Mouse (Mus musculus) brown adipose tissue, adult 24 weeks (tissue): ENCODE results near the gene Kantr. TPM values are rescaled to one million over a fixed set of nuclear protein-coding genes. Genes with fewer than 3 reads are reported as not detected.
"Not testable (repeated sequence)": the region's sequence is repeated elsewhere in the genome, so short reads cannot be mapped to it uniquely, and the experiment has no call there.

Experiments
- H3K27ac ChIP-seq: fragments of 200-500 bp; replicated peaks from 2 replicates; pipeline ENCODE4 v1.5.1; 2012; ENCODE audit warnings: low read depth, mild to moderate bottlenecking, low read length
- H3K4me1 ChIP-seq: fragments of 200-500 bp; 2 replicates; pipeline ENCODE4 v1.6.1; 2012; ENCODE audit warnings: low read length, mixed read lengths; ENCODE audit not compliant: control insufficient read depth, insufficient read depth, insufficient read length
- H3K4me3 ChIP-seq: fragments of 200-500 bp; 2 replicates; pipeline ENCODE4 v1.5.1; 2012; ENCODE audit warnings: low read depth, mild to moderate bottlenecking, low read length, moderate library complexity; ENCODE audit not compliant: insufficient read depth
- polyA plus RNA-seq: library from polyadenylated mRNA; stranded (reverse); fragments of >200 nt; gene quantifications from 2 replicates; pipeline ENCODE4 v1.2.4, GENCODE M21; 2012; ENCODE audit not compliant: missing spikeins, insufficient read depth, insufficient read length

The Kantr gene
- polyA plus RNA-seq, 1 experiment: 2.9 TPM

DNA sequence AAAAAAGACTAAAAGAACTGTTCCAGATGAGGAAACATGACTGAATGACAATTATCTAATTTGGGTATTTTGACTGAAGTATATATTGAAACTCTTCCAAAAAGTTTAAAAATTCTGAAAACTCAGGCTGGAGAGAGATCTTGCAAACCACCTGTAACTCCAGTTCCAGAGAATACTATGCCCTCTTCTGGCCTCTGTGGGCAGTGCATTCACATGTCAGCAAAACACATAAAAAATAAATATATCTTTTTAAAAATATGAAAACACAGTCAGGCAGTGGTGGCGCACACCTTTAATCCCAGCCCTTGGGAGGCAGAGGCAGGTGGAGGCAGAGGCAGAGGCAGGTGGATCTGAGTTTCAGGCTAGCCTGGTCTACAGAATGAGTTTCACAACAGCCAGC is 3.7 kb downstream of the Kantr start:
- no peaks in the 10 kb centered on the region for H3K4me1 ChIP-seq
- no peak overlapping the region for H3K27ac ChIP-seq
- H3K4me3 ChIP-seq: no peak overlapping the region

DNA sequence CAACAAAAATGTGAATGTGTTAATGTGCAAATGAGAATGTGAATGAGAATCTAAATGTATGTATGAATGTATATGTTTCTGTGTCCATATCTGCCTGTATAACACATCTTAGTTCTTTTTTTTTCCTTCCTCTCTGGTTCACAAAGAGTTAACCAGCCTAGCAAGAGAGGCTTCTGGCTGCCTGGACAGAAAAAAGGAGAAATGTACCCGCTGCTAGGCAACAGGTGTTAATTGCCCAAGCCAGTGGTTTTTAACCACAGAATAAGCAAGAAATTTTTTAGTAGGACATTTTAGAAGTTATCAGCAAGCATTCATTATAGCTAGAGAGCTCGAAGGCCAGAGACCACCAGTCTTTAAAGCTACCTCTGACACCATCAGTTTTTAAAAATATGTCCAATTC is 4.5 kb downstream of the Kantr start:
- Histone ChIP-seq H3K4me3 (no peak overlapping the region), H3K4me1 (no peaks in the 10 kb centered on the region), H3K27ac (no peak overlapping the region)

DNA sequence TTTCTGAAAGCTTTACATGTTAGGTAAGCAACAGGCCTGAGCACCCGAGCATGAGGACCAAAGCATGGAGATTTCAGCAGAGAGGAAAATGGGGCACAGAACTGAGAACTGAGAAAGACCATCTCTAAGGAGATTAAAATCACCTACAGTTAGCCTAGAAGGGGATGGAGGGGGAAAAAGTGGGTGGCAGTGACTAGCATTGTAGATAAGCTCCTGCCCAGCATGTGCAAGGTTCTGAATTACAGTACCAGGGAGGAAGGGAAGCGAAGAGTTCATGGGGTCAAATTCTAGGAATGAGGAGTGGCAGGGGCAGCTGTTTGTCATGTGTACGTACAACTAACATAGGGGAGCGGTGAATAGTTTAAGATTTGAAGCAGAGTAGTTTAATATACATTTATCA is 6.8 kb downstream of the Kantr start:
- H3K4me3 ChIP-seq: no peak overlapping the region
- no peak overlapping the region for H3K27ac ChIP-seq
- no peaks in the 10 kb centered on the region for H3K4me1 ChIP-seq

DNA sequence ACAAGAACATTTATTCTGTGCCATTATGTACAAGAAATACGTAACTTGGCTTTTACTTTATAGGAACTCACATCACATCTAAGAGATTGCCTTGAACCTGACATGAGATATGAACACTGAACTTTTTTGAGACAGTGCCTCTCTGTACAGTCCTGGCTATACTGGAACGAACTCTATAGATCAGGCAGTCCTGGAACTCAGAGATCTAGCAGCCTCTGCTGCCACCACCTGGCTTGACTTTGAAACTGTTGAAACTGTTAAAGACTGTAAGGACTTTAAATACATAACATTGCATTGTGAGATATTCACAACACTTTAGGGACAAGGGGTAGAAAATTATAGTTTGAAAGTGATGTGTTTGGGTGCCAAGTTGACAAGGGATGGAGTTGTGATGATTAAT is 19.4 kb downstream of the Kantr start:
- Histone ChIP-seq H3K27ac (no peak overlapping the region), H3K4me1 (no peaks in the 10 kb centered on the region), H3K4me3 (no peak overlapping the region)

DNA sequence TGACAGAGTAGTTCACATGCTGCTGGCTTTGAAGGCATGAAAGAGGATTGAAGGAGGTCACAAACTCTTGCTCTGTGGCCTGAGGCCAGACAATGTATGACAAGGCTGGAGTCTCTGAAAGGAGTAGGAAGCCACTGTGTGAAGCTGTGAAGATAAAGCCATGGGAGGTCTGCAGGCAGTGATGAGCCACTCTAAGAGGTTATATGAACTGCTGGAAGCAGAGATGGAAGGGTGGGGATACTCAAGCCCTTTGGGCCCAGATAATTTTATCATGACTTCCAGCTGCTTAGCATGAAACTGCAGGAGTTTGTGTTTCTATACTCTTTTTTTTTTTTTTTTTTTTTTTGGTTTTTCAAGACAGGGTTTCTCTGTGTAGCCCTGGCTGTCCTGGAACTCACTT is 19.9 kb downstream of the Kantr start:
- H3K27ac ChIP-seq: no peak overlapping the region
- no peak overlapping the region for H3K4me3 ChIP-seq
- no peaks in the 10 kb centered on the region for H3K4me1 ChIP-seq

GRCm38 (mm10) chrX:152306224-152306623 is 21.1 kb downstream of the Kantr start:
- no peak overlapping the region for H3K4me3 ChIP-seq

GRCm38 (mm10) chrX:152287026-152287425 is 40.3 kb downstream of the Kantr start:
- not testable (repeated sequence) for H3K4me3 ChIP-seq, H3K4me1 ChIP-seq, H3K27ac ChIP-seq

More at GRCm38 (mm10) chrX:152306224-152306623, 21.1 kb downstream of the Kantr start:
- Histone ChIP-seq H3K4me1 (no peaks in the 10 kb centered on the region), H3K27ac (no peak overlapping the region)

GRCm38 (mm10) chrX:152284746-152285145 is 42.5 kb downstream of the Kantr start:
- Histone ChIP-seq H3K4me3 (no peak overlapping the region), H3K27ac (no peak overlapping the region), H3K4me1 (no peaks in the 10 kb centered on the region)

- H3K4me1 ChIP-seq: no peaks in the 10 kb centered on the region
These were observed 47.9 kb downstream of the Kantr start for GRCm38 (mm10) chrX:152279384-152279783.

DNA sequence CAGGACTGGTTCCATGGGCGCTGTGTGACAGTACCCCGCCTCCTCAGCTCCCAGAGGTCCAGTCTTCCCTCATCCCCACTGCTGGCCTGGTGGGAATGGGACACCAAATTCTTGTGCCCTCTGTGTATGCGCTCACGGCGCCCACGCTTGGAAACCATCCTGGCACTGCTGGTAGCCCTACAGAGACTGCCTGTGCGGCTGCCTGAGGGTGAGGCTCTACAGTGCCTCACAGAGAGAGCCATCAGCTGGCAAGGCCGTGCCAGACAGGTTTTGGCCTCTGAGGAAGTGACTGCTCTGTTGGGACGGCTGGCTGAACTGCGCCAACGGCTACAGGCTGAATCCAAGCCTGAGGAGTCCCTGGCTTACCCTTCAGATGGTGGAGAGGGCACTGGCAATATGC is 56.1 kb downstream of the Kantr start:
- Histone ChIP-seq H3K4me1 (no peaks in the 10 kb centered on the region), H3K4me3 (no peak overlapping the region), H3K27ac (no peak overlapping the region)

More at GRCm38 (mm10) chrX:152279384-152279783, 47.9 kb downstream of the Kantr start:
- no peak overlapping the region for H3K4me3 ChIP-seq
- no peak overlapping the region for H3K27ac ChIP-seq

Other genes with a start within 250 kb of the Kantr start
- 36.4 and 55.1 TPM in 2 replicates for gene Iqsec2, start 183.2 kb downstream of the Kantr start, polyA plus RNA-seq
- gene Kdm5c, start 94.5 kb downstream of the Kantr start, polyA plus RNA-seq: 25.2 and 33.0 TPM in 2 replicates
- gene Tspyl2, start 14.9 kb upstream of the Kantr start, polyA plus RNA-seq: 7.0 and 7.7 TPM in 2 replicates
- gene Gpr173, start 41.2 kb upstream of the Kantr start, polyA plus RNA-seq: 1.2 TPM in 1 of 2 replicates, not detected in the other
- not detected in 2 replicates for gene Cldn34a, start 235.8 kb upstream of the Kantr start, polyA plus RNA-seq